Mouse (Mus musculus) hindbrain, embryonic 13.5 days (tissue): Measurements from ENCODE around the gene Iars2. TPM values are rescaled to one million over a fixed set of nuclear protein-coding genes. Genes with fewer than 3 reads are reported as not detected.

Experiments
- ATAC-seq: fragments of 200-750 bp; cut with Nextera tagmentation; 2 replicates; pipeline ENCODE4 v1.8.0; 2017; ENCODE audit warnings: moderate TSS enrichment; ENCODE audit not compliant: low FRiP score
- H3K27ac ChIP-seq: fragments of 300-500 bp; sonication (generic); 2 replicates; pipeline ENCODE4 v1.5.1; 2015; ENCODE audit warnings: inconsistent platforms, mild to moderate bottlenecking, moderate library complexity
- H3K27me3 ChIP-seq: fragments of 300-500 bp; sonication (generic); 2 replicates; pipeline ENCODE4 v1.6.1; 2015; ENCODE audit warnings: mild to moderate bottlenecking, inconsistent platforms
- H3K36me3 ChIP-seq: fragments of 300-500 bp; sonication (generic); 2 replicates; pipeline ENCODE4 v1.6.1; 2015; ENCODE audit warnings: mild to moderate bottlenecking, inconsistent platforms
- H3K4me1 ChIP-seq: fragments of 300-500 bp; sonication (generic); replicated peaks from 2 replicates; pipeline ENCODE4 v1.6.1; 2015; ENCODE audit warnings: inconsistent platforms
- H3K4me2 ChIP-seq: fragments of 300-500 bp; sonication (generic); 2 replicates; pipeline ENCODE4 v1.6.1; 2015; ENCODE audit warnings: inconsistent platforms, mild to moderate bottlenecking, moderate library complexity
- H3K4me3 ChIP-seq: fragments of 300-500 bp; sonication (generic); 2 replicates; pipeline ENCODE4 v1.5.1; 2015; ENCODE audit warnings: mild to moderate bottlenecking, inconsistent platforms
- H3K9ac ChIP-seq: fragments of 300-500 bp; sonication (generic); 2 replicates; pipeline ENCODE4 v1.6.1; 2015; ENCODE audit warnings: mild to moderate bottlenecking, inconsistent platforms
- H3K9me3 ChIP-seq: fragments of 300-500 bp; sonication (generic); 2 replicates; pipeline ENCODE4 v1.6.1; 2016; ENCODE audit warnings: inconsistent platforms
- WGBS: fragments of 180-500 bp; shearing (Covaris S2); methylation state at CpG from one replicate; pipeline ENCODE4 v1.1.7; 2015; 5-methylcytosine and 5-hydroxymethylcytosine counted together
- polyA plus RNA-seq: library from polyadenylated mRNA; unstranded; fragments of >200 nt; fragmentation: Nextera tagmentation; extraction: Ambion mirVana; gene quantifications from 2 replicates; pipeline ENCODE4 v1.2.1, GENCODE M21; 2015

Gene Iars2
- polyA plus RNA-seq, 1 experiment from 2014 or later, result 17.8 TPM

GRCm38 (mm10) chr1:185352151-185352550 is 23.0 kb upstream of the Iars2 start:
- H3K4me3 ChIP-seq, result no peak overlapping the region
- no peak overlapping the region for H3K9ac ChIP-seq
- H3K27me3 ChIP-seq, result no peaks in the 10 kb centered on the region
- H3K27ac ChIP-seq, result no peak overlapping the region
- WGBS, result 92% methylated on average over 12 of the region's 12 CpGs
- H3K4me2 ChIP-seq, result no peak overlapping the region
- H3K36me3 ChIP-seq, result peaks cover 89% of the 10 kb centered on the region
- H3K9me3 ChIP-seq, result no peaks in the 10 kb centered on the region
- ATAC-seq, result no peak
- no peaks in the 10 kb centered on the region for H3K4me1 ChIP-seq

DNA sequence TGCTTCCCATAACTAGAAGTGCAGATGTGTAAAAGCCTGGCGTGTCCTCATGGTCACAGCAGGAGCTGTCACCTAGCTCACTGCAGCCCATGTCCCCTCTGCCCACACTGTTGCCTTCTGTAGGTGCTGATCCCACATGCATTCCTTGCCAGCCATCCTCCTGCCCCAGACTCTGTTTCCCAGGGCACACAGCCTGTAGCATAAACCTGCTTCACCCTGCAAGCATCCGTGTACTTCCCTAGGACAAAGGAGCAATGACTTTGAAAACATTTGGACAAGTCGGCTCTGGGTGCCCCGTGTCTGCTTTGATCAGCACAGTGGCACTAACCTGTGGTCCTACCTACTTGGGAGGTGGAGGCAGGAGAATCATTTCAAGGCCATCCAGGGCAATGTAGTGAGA is 21.4 kb upstream of the Iars2 start:
- WGBS, result 93% methylated on average over 4 of the region's 4 CpGs
- Histone ChIP-seq H3K36me3 (peaks cover 94% of the 10 kb centered on the region), H3K9me3 (no peaks in the 10 kb centered on the region), H3K27ac (no peak overlapping the region), H3K9ac (no peak overlapping the region), H3K4me1 (no peaks in the 10 kb centered on the region), H3K27me3 (no peaks in the 10 kb centered on the region), H3K4me3 (no peak overlapping the region), H3K4me2 (no peak overlapping the region)
- no peak for ATAC-seq

DNA sequence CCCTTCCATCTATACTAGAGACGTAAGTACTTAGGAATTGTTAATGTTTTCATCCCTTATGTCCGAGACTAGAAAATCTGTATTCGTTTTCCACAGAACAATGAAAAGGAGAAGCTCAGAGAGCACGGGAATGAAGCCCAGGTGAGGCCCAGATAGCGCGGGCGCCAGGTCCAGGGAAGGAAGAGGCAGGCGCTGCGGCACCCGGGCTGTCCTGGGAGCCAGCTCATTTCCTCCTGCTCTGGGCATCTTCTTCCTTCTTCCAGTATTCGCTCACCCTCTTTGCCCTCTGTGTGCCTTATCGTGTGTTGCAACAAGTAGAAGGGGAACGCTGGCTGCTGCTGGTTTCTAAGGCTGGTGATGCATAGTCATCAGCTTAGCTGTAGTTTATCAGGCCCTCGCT is 20.5 kb upstream of the Iars2 start:
- 91% methylated on average over 14 of the region's 14 CpGs for WGBS
- Histone ChIP-seq H3K27ac (no peak overlapping the region), H3K27me3 (no peaks in the 10 kb centered on the region), H3K4me1 (no peaks in the 10 kb centered on the region), H3K9me3 (no peaks in the 10 kb centered on the region), H3K4me2 (no peak overlapping the region), H3K36me3 (peaks cover 94% of the 10 kb centered on the region), H3K9ac (no peak overlapping the region), H3K4me3 (no peak overlapping the region)
- ATAC-seq, result no peak

GRCm38 (mm10) chr1:185346188-185346587 is 17.0 kb upstream of the Iars2 start:
- no peak overlapping the region for H3K4me3 ChIP-seq
- ATAC-seq, result no peak
- H3K4me1 ChIP-seq, result no peaks in the 10 kb centered on the region
- H3K9ac ChIP-seq, result no peak overlapping the region
- peaks cover 95% of the 10 kb centered on the region for H3K36me3 ChIP-seq
- no peaks in the 10 kb centered on the region for H3K27me3 ChIP-seq
- H3K4me2 ChIP-seq, result no peak overlapping the region
- WGBS, result 72% methylated on average over 10 of the region's 10 CpGs
- H3K9me3 ChIP-seq, result no peaks in the 10 kb centered on the region
- no peak overlapping the region for H3K27ac ChIP-seq

- H3K4me2 ChIP-seq, result no peak overlapping the region
- no peaks in the 10 kb centered on the region for H3K4me1 ChIP-seq
- H3K9ac ChIP-seq, result no peak overlapping the region
- no peaks in the 10 kb centered on the region for H3K27me3 ChIP-seq
- no peak for ATAC-seq
- peaks cover 92% of the 10 kb centered on the region for H3K36me3 ChIP-seq
- 83% methylated on average over 8 of the region's 8 CpGs for WGBS
- no peak overlapping the region for H3K27ac ChIP-seq
- H3K4me3 ChIP-seq, result no peak overlapping the region
- no peaks in the 10 kb centered on the region for H3K9me3 ChIP-seq
These were observed 14.2 kb upstream of the Iars2 start for GRCm38 (mm10) chr1:185343422-185343821.

DNA sequence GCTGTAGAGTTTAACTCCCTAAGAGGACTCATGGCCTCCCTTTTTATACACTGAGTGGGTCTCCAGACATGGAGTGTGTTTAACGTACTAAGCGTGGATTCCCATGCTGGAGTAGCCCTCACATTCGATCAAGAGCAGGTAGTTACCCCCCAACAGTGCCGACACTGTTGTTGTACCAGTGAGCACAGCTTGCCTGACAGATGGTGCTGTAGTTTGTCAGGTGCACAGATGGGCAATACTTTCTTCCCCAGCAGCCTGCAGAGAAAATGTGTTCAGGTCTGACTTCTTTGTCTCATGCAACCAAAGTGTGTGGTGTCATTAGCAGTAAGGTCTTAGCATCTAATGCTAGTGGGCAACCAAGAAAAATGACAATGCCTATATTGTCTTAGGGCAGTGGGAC is 13.2 kb upstream of the Iars2 start:
- H3K36me3 ChIP-seq, result peaks cover 84% of the 10 kb centered on the region
- H3K27me3 ChIP-seq, result no peaks in the 10 kb centered on the region

GRCm38 (mm10) chr1:185336535-185336934 is 7.3 kb upstream of the Iars2 start:
- H3K4me2 ChIP-seq, result no peak overlapping the region
- H3K36me3 ChIP-seq, result peaks cover 28% of the 10 kb centered on the region
- no peaks in the 10 kb centered on the region for H3K9me3 ChIP-seq
- H3K27ac ChIP-seq, result no peak overlapping the region
- H3K4me1 ChIP-seq, result peaks cover 31% of the 10 kb centered on the region
- 57% methylated on average over 3 of the region's 3 CpGs for WGBS
- H3K4me3 ChIP-seq, result no peak overlapping the region
- ATAC-seq, result no peak
- no peak overlapping the region for H3K9ac ChIP-seq
- H3K27me3 ChIP-seq, result no peaks in the 10 kb centered on the region

More for the DNA sequence above, 13.2 kb upstream of the Iars2 start:
- no peak overlapping the region for H3K27ac ChIP-seq
- 89% methylated on average over 4 of the region's 4 CpGs for WGBS
- H3K9ac ChIP-seq, result no peak overlapping the region
- H3K9me3 ChIP-seq, result no peaks in the 10 kb centered on the region
- no peak for ATAC-seq
- no peak overlapping the region for H3K4me2 ChIP-seq
- no peak overlapping the region for H3K4me3 ChIP-seq
- no peaks in the 10 kb centered on the region for H3K4me1 ChIP-seq

DNA sequence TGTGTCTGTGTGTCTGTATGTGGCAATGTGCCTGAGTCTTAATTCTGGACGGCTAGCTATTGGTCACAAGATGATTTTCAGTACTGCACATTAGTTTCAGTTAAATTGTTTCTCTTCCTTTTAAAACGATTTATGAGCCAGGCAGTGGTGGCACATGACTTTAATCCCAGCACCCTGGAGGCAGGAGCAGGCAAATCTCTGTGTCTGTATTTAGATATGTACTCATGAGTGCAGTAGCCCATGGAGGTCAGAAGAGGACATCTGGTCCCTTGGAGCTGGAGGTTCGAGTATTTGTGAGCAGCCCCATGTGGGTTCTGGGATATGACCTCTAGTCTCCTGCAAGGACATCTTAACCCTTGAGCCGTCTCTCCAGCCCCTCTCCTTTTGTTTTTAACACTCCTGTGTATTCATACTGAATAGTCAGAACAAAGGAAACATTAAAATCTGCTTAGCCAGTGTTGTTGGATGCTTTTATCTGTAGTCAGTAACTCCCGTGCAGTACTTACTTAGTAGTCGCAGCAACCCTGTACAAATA is 6.1 kb upstream of the Iars2 start:
- 74% methylated on average over 6 of the region's 6 CpGs for WGBS
- no peak for ATAC-seq

GRCm38 (mm10) chr1:185334136-185334535 is 4.9 kb upstream of the Iars2 start:
- no peak for ATAC-seq
- WGBS, result 90% methylated on average over 4 of the region's 4 CpGs
- Histone ChIP-seq H3K9ac (peak overlapping the region; percentile 39; the same call in 1 of the 2 replicates), H3K27me3 (no peaks in the 10 kb centered on the region), H3K27ac (no peak overlapping the region), H3K4me3 (no peak overlapping the region), H3K4me2 (no peak overlapping the region), H3K4me1 (peaks cover 38% of the 10 kb centered on the region), H3K36me3 (peaks cover 7% of the 10 kb centered on the region; the same call in 1 of the 2 replicates), H3K9me3 (no peaks in the 10 kb centered on the region)

More for the DNA sequence above, 6.1 kb upstream of the Iars2 start:
- H3K4me2 ChIP-seq, result no peak overlapping the region
- no peaks in the 10 kb centered on the region for H3K9me3 ChIP-seq
- H3K4me3 ChIP-seq, result no peak overlapping the region
- peaks cover 31% of the 10 kb centered on the region for H3K4me1 ChIP-seq
- H3K27me3 ChIP-seq, result no peaks in the 10 kb centered on the region
- no peak overlapping the region for H3K27ac ChIP-seq
- H3K36me3 ChIP-seq, result peaks cover 16% of the 10 kb centered on the region
- peak overlapping the region; percentile 13; the same call in 1 of the 2 replicates for H3K9ac ChIP-seq

- Histone ChIP-seq H3K4me1 (peaks cover 39% of the 10 kb centered on the region), H3K4me3 (no peak overlapping the region), H3K36me3 (0 out of 2 replicates have a peak, but pooled peaks cover 4% of the 10 kb centered on the region), H3K4me2 (no peak overlapping the region; the same call in 1 of the 2 replicates), H3K27me3 (no peaks in the 10 kb centered on the region), H3K27ac (no peak overlapping the region), H3K9ac (peak overlapping the region; percentile 39; the same call in 1 of the 2 replicates), H3K9me3 (no peaks in the 10 kb centered on the region)
- 92% methylated on average over 5 of the region's 5 CpGs for WGBS
- ATAC-seq, result no peak
These were observed 4.5 kb upstream of the Iars2 start for GRCm38 (mm10) chr1:185333651-185334050.

DNA sequence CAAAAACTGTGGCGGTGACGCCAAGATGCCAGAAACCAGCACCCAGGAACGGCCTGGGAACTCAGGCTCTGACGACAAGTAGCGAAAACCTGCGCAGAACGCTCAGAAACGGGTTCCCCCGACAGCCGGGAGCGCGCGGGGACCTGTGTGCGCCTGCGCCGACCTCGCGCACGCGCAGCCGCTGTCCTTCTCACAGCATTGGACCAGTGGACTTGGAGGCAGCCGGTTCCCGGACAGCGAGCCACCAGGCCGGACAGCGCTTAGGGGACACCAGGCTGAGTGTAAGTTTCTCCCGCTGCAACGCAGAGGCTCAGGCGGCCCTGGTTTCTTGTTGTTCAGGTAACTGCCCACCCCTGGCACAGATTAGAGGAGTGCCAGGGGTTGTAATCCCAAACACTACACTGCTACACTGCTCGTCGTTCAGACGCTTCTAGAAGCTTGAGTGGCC is 2.8 kb upstream of the Iars2 start, which contains the start of gene Bpnt1:
Gene Bpnt1, plus strand, starts transcription at position 167 of the 448 bp plus-strand sequence.
- H3K36me3 ChIP-seq, result peaks cover 2% of the 10 kb centered on the region; the same call in 1 of the 2 replicates
- H3K4me1 ChIP-seq, result peaks cover 47% of the 10 kb centered on the region
- peak within 1 kb of the TSS; percentile 81 for H3K9ac ChIP-seq
- peak within 1 kb of the TSS; percentile 87 for H3K27ac ChIP-seq
- no peaks in the 10 kb centered on the region for H3K9me3 ChIP-seq
- under 1% methylated on average over 32 of the region's 32 CpGs for WGBS
- peak within 1 kb of the TSS; percentile 69 for H3K4me3 ChIP-seq
- peak; percentile 79 for ATAC-seq
- no peaks in the 10 kb centered on the region for H3K27me3 ChIP-seq
- peak within 1 kb of the TSS; percentile 67 for H3K4me2 ChIP-seq

- H3K4me3 ChIP-seq, result peak overlapping the region; percentile 69
- 59% methylated on average over 5 of the region's 5 CpGs for WGBS
These were observed 2.2 kb upstream of the Iars2 start for GRCm38 (mm10) chr1:185331364-185331763.

DNA sequence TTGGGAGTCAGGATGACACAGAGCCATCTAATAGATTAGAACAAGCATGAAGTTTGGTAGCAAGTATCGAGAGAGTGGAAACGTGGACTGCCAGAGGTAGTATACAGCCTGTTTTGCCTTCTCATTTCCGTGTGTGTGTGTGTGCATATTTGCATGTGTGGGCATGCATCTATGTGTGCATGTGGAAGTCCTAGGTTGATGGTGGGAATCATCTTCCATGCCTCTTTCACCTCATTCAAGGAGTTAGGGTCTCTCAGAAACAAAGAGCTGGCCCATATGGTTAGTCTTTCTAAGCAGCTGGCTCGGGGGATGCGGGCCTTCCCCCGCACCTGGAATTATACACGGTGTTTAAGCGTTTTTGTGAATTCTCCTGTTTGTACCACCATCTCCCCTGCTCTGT is 655 bp upstream of the Iars2 start:
- peaks cover 20% of the 10 kb centered on the region for H3K36me3 ChIP-seq
- H3K9me3 ChIP-seq, result no peaks in the 10 kb centered on the region
- H3K4me3 ChIP-seq, result peak overlapping the region; percentile 82; the same call in 1 of the 2 replicates
- 92% methylated on average over 8 of the region's 8 CpGs for WGBS
- no peak overlapping the region for H3K9ac ChIP-seq
- 0 out of 2 replicates have a peak overlapping the region, but pooled peaks have one; percentile 94 for H3K27ac ChIP-seq
- no peak for ATAC-seq
- peaks cover 40% of the 10 kb centered on the region for H3K4me1 ChIP-seq
- no peaks in the 10 kb centered on the region for H3K27me3 ChIP-seq
- peak overlapping the region; percentile 78 for H3K4me2 ChIP-seq

More at GRCm38 (mm10) chr1:185331364-185331763, 2.2 kb upstream of the Iars2 start:
- no peak for ATAC-seq
- Histone ChIP-seq H3K9me3 (no peaks in the 10 kb centered on the region), H3K4me1 (peaks cover 47% of the 10 kb centered on the region), H3K9ac (no peak overlapping the region), H3K27ac (peak overlapping the region; percentile 87), H3K36me3 (peaks cover 8% of the 10 kb centered on the region), H3K27me3 (no peaks in the 10 kb centered on the region), H3K4me2 (peak overlapping the region; percentile 67)
